In genomic region chr8:13351593-13351992, GRCm38 (mm10) we compare ENCODE assay signal across 33 mouse cellular contexts. TPM values are rescaled to one million over a fixed set of nuclear protein-coding genes. Genes with fewer than 3 reads are reported as not detected.
DNase-seq lines count a peak whose midpoint lies in the region; ATAC-seq and TF ChIP-seq lines count a peak whose summit lies in the region.
"Had no signal": no experiment of that assay in that cellular context is flagged by ENCODE, and none has a peak within 500 bp of the region (broad histone marks: within the 10 kb centered on the region; RNA-seq: fewer than 3 reads in every experiment).

No protein-coding gene starts in this region.

- peak overlapping the region; percentile 54 for H3K27ac ChIP-seq in intestine, postnatal 0 days (ENCODE audit: low read depth, low read length)
- H3K27ac ChIP-seq in intestine, embryonic 15.5 days, result no peak overlapping the region
- no peak overlapping the region for H3K27ac ChIP-seq in neural tube, embryonic 13.5 days (replicated peaks)
- no peak overlapping the region for H3K27ac ChIP-seq in neural tube, embryonic 15.5 days (replicated peaks)
- peak overlapping the region; percentile 77; the same call in 1 of the 2 replicates for H3K27ac ChIP-seq in bone marrow, adult 2 months (ENCODE audit: control insufficient read depth, insufficient read depth, low read depth, low read length, poor library complexity)
- H3K27ac ChIP-seq in small intestine, adult 2 months (ENCODE audit: insufficient read depth, low read depth, low read length), result peak overlapping the region; percentile 54
- H3K27ac ChIP-seq: embryonic facial prominence, embryonic 12.5 days; forebrain, embryonic 10.5 days; forebrain, embryonic 15.5 days; hindbrain, embryonic 10.5 days; hindbrain, postnatal 0 days; left cerebral cortex, adult 2 months; macrophage; midbrain, embryonic 10.5 days; neural tube, embryonic 12.5 days; stomach, embryonic 15.5 days had no signal

- H3K4me1 ChIP-seq in intestine, postnatal 0 days (replicated peaks; ENCODE audit: control insufficient read depth, insufficient read depth, low read length), result no peaks in the 10 kb centered on the region
- H3K4me1 ChIP-seq in intestine, embryonic 15.5 days (replicated peaks), result peaks cover 8% of the 10 kb centered on the region; the same call in 1 of the 2 replicates
- H3K4me1 ChIP-seq in neural tube, embryonic 13.5 days (replicated peaks), result no peaks in the 10 kb centered on the region
- H3K4me1 ChIP-seq in neural tube, embryonic 15.5 days, result 0 out of 2 replicates have a peak, but pooled peaks cover 5% of the 10 kb centered on the region
- peaks cover 18% of the 10 kb centered on the region for H3K4me1 ChIP-seq in bone marrow, adult 2 months (ENCODE audit: control insufficient read depth, insufficient read depth, low read length)
- peaks cover 15% of the 10 kb centered on the region; the same call in 1 of the 2 replicates for H3K4me1 ChIP-seq in small intestine, adult 2 months (ENCODE audit: control insufficient read depth, insufficient read depth, insufficient read length, low read length)
- H3K4me1 ChIP-seq: embryonic facial prominence, embryonic 12.5 days; forebrain, embryonic 10.5 days; forebrain, embryonic 15.5 days; hindbrain, embryonic 10.5 days; midbrain, embryonic 10.5 days; neural tube, embryonic 12.5 days; stomach, embryonic 15.5 days had no signal

- no peak overlapping the region for H3K4me2 ChIP-seq in intestine, postnatal 0 days (replicated peaks; ENCODE audit: low read depth)
- H3K4me2 ChIP-seq in intestine, embryonic 15.5 days (replicated peaks), result no peak overlapping the region
- no peak overlapping the region for H3K4me2 ChIP-seq in neural tube, embryonic 13.5 days
- no peak overlapping the region for H3K4me2 ChIP-seq in neural tube, embryonic 15.5 days
- H3K4me2 ChIP-seq: embryonic facial prominence, embryonic 12.5 days; forebrain, embryonic 15.5 days; neural tube, embryonic 12.5 days; stomach, embryonic 15.5 days had no signal

- no peaks in the 10 kb centered on the region for H3K27me3 ChIP-seq in intestine, postnatal 0 days (replicated peaks; ENCODE audit: control insufficient read depth, insufficient read depth, low read length)
- H3K27me3 ChIP-seq in intestine, embryonic 15.5 days (replicated peaks), result no peaks in the 10 kb centered on the region
- H3K27me3 ChIP-seq in neural tube, embryonic 13.5 days, result no peaks in the 10 kb centered on the region
- H3K27me3 ChIP-seq in neural tube, embryonic 15.5 days (replicated peaks), result no peaks in the 10 kb centered on the region
- no peaks in the 10 kb centered on the region for H3K27me3 ChIP-seq in small intestine, adult 2 months (ENCODE audit: control insufficient read depth, insufficient read depth, low read length)
- H3K27me3 ChIP-seq: embryonic facial prominence, embryonic 12.5 days; forebrain, embryonic 15.5 days; neural tube, embryonic 12.5 days; stomach, embryonic 15.5 days had no signal

- no peak for TF ChIP-seq POLR2A in bone marrow, adult 2 months (IDR thresholded peaks at IDR 0.05; ENCODE audit: borderline replicate concordance, control insufficient read depth, low read depth, low read length)
- no peak for TF ChIP-seq POLR2A in small intestine, adult 2 months (IDR thresholded peaks at IDR 0.05; ENCODE audit: low read depth, low read length)

- WGBS in intestine, postnatal 0 days, result 69% methylated on average over 5 of the region's 5 CpGs
- WGBS in intestine, embryonic 15.5 days, result 82% methylated on average over 5 of the region's 5 CpGs
- 86% methylated on average over 5 of the region's 5 CpGs for WGBS in neural tube, embryonic 13.5 days
- WGBS in neural tube, embryonic 15.5 days, result 94% methylated on average over 5 of the region's 5 CpGs
- 66% methylated on average over 5 of the region's 5 CpGs for WGBS in bone marrow, adult 2 months
- WGBS in small intestine, adult 2 months, result 67% methylated on average over 5 of the region's 5 CpGs

- peaks cover 52% of the 10 kb centered on the region for H3K36me3 ChIP-seq in intestine, postnatal 0 days (ENCODE audit: control insufficient read depth, insufficient read depth)
- H3K36me3 ChIP-seq in intestine, embryonic 15.5 days, result peaks cover 59% of the 10 kb centered on the region
- peaks cover 91% of the 10 kb centered on the region for H3K36me3 ChIP-seq in neural tube, embryonic 13.5 days
- peaks cover 70% of the 10 kb centered on the region for H3K36me3 ChIP-seq in neural tube, embryonic 15.5 days
- H3K36me3 ChIP-seq in small intestine, adult 2 months (ENCODE audit: control insufficient read depth, insufficient read depth, low read length), result peaks cover 42% of the 10 kb centered on the region

- no peaks in the 10 kb centered on the region for H3K9me3 ChIP-seq in intestine, postnatal 0 days (ENCODE audit: control insufficient read depth)
- no peaks in the 10 kb centered on the region for H3K9me3 ChIP-seq in intestine, embryonic 15.5 days
- H3K9me3 ChIP-seq in neural tube, embryonic 13.5 days, result no peaks in the 10 kb centered on the region
- no peaks in the 10 kb centered on the region for H3K9me3 ChIP-seq in neural tube, embryonic 15.5 days (replicated peaks)
- H3K9me3 ChIP-seq: embryonic facial prominence, embryonic 12.5 days; forebrain, embryonic 10.5 days; forebrain, embryonic 15.5 days; hindbrain, embryonic 10.5 days; midbrain, embryonic 10.5 days; neural tube, embryonic 12.5 days; stomach, embryonic 15.5 days had no signal

- DNase-seq in cerebellum, postnatal 25 days, result no peak
- DNase-seq in B cell, adult 2 months, result no peak
- DNase-seq: adrenal gland, postnatal 25 days; cerebellum, adult 2 months; cerebellum, postnatal 14 days; heart, postnatal 14 days; kidney, adult 9 months; kidney, postnatal 10 days; left cerebral cortex, postnatal 4 days; lung, adult 2 months; lung, postnatal 10 days had no signal

- no peak for TF ChIP-seq CTCF in intestine, postnatal 0 days (IDR thresholded peaks at IDR 0.05; ENCODE audit: low read depth)
- no peak for TF ChIP-seq CTCF in bone marrow, adult 2 months (IDR thresholded peaks at IDR 0.05; ENCODE audit: control insufficient read depth, insufficient read depth, low read length)
- TF ChIP-seq CTCF in small intestine, adult 2 months (IDR thresholded peaks at IDR 0.05; ENCODE audit: extremely low read depth, insufficient read length, insufficient replicate concordance, low read depth, low read length), result no peak

- H3K4me3 ChIP-seq in intestine, postnatal 0 days (ENCODE audit: low read depth, low read length), result no peak overlapping the region
- H3K4me3 ChIP-seq in intestine, embryonic 15.5 days (replicated peaks), result no peak overlapping the region
- H3K4me3 ChIP-seq in neural tube, embryonic 13.5 days, result no peak overlapping the region
- no peak overlapping the region for H3K4me3 ChIP-seq in neural tube, embryonic 15.5 days (replicated peaks)
- no peak overlapping the region for H3K4me3 ChIP-seq in bone marrow, adult 2 months (replicated peaks; ENCODE audit: control insufficient read depth, low read depth, low read length)
- no peak overlapping the region for H3K4me3 ChIP-seq in small intestine, adult 2 months (ENCODE audit: low read depth, low read length)
- H3K4me3 ChIP-seq: embryonic facial prominence, embryonic 12.5 days; forebrain, embryonic 10.5 days; forebrain, embryonic 15.5 days; hindbrain, embryonic 10.5 days; left cerebral cortex, adult 2 months; midbrain, embryonic 10.5 days; neural tube, embryonic 12.5 days; stomach, embryonic 15.5 days had no signal

- no peak overlapping the region for H3K9ac ChIP-seq in intestine, postnatal 0 days (ENCODE audit: low read depth, low read length)
- no peak overlapping the region for H3K9ac ChIP-seq in intestine, embryonic 15.5 days
- 0 out of 2 replicates have a peak overlapping the region, but pooled peaks have one; percentile 17 for H3K9ac ChIP-seq in neural tube, embryonic 13.5 days
- H3K9ac ChIP-seq in neural tube, embryonic 15.5 days (replicated peaks), result no peak overlapping the region
- H3K9ac ChIP-seq: embryonic facial prominence, embryonic 12.5 days; forebrain, embryonic 15.5 days; neural tube, embryonic 12.5 days; stomach, embryonic 15.5 days had no signal

- no peak for ATAC-seq in intestine, postnatal 0 days
- ATAC-seq in intestine, embryonic 15.5 days, result no peak
- ATAC-seq in neural tube, embryonic 13.5 days (ENCODE audit: low read depth), result no peak
- ATAC-seq in neural tube, embryonic 15.5 days (ENCODE audit: low FRiP score), result no peak
- ATAC-seq: forebrain, embryonic 15.5 days; hindbrain, postnatal 0 days; midbrain, embryonic 16.5 days had no signal

RNA-seq across cellular contexts. Expression of gene Tfdp1, which starts 13.0 kb away (rescaled TPM):
- 50.3 and 51.2 TPM in 2 replicates for polyA plus RNA-seq in intestine, postnatal 0 days (2015; fragmentation: Nextera tagmentation; extraction: Ambion mirVana)
- 148 and 170 TPM in 2 replicates for polyA plus RNA-seq in intestine, embryonic 15.5 days (2015; fragmentation: Nextera tagmentation; extraction: Ambion mirVana)
- polyA plus RNA-seq in neural tube, embryonic 13.5 days (2015; fragmentation: Nextera tagmentation; extraction: Ambion mirVana), result 104 and 111 TPM in 2 replicates
- polyA plus RNA-seq in neural tube, embryonic 15.5 days (2015; fragmentation: Nextera tagmentation; extraction: Ambion mirVana), result 88.2 and 113 TPM in 2 replicates
- 56.4 and 72.3 TPM in 2 replicates for polyA plus RNA-seq in bone marrow, adult 2 months (2011; ENCODE audit: insufficient read depth, insufficient read length, low replicate concordance, missing spikeins)
- polyA plus RNA-seq in small intestine, adult 2 months (2012; rRNA removed), result 13.3 and 22.7 TPM in 2 replicates

RNA-seq across cellular contexts. Expression of gene Atp4b, which starts 45.0 kb away (rescaled TPM):
- polyA plus RNA-seq in intestine, postnatal 0 days (2015; fragmentation: Nextera tagmentation; extraction: Ambion mirVana), result not detected in 2 replicates
- not detected in 2 replicates for polyA plus RNA-seq in intestine, embryonic 15.5 days (2015; fragmentation: Nextera tagmentation; extraction: Ambion mirVana)
- polyA plus RNA-seq in neural tube, embryonic 13.5 days (2015; fragmentation: Nextera tagmentation; extraction: Ambion mirVana), result not detected in 2 replicates
- not detected in 2 replicates for polyA plus RNA-seq in neural tube, embryonic 15.5 days (2015; fragmentation: Nextera tagmentation; extraction: Ambion mirVana)
- polyA plus RNA-seq in bone marrow, adult 2 months (2011; ENCODE audit: insufficient read depth, insufficient read length, low replicate concordance, missing spikeins), result not detected in 2 replicates
- polyA plus RNA-seq in small intestine, adult 2 months (2012; rRNA removed), result 0.06 and 0.13 TPM in 2 replicates
- polyA plus RNA-seq: cerebellum, adult 2 months; embryonic facial prominence, embryonic 12.5 days; forebrain, embryonic 15.5 days; frontal cortex, adult 2 months; heart, embryonic 14.5 days; hindbrain, postnatal 0 days; intestine, embryonic 16.5 days; limb, embryonic 14.5 days; macrophage; midbrain, embryonic 10.5 days; midbrain, embryonic 16.5 days; neural tube, embryonic 12.5 days had no signal

RNA-seq across cellular contexts. Expression of gene Grk1, which starts 53.3 kb away (rescaled TPM):
- not detected in 2 replicates for polyA plus RNA-seq in intestine, postnatal 0 days (2015; fragmentation: Nextera tagmentation; extraction: Ambion mirVana)
- not detected in 2 replicates for polyA plus RNA-seq in intestine, embryonic 15.5 days (2015; fragmentation: Nextera tagmentation; extraction: Ambion mirVana)
- polyA plus RNA-seq in neural tube, embryonic 13.5 days (2015; fragmentation: Nextera tagmentation; extraction: Ambion mirVana), result not detected in 2 replicates
- not detected in 2 replicates for polyA plus RNA-seq in neural tube, embryonic 15.5 days (2015; fragmentation: Nextera tagmentation; extraction: Ambion mirVana)
- polyA plus RNA-seq in bone marrow, adult 2 months (2011; ENCODE audit: insufficient read depth, insufficient read length, low replicate concordance, missing spikeins), result 0.20 TPM in 1 of 2 replicates, not detected in the other
- not detected in 2 replicates for polyA plus RNA-seq in small intestine, adult 2 months (2012; rRNA removed)
- polyA plus RNA-seq: embryonic facial prominence, embryonic 12.5 days; heart, embryonic 14.5 days; hindbrain, embryonic 10.5 days; hindbrain, postnatal 0 days; intestine, embryonic 16.5 days; large intestine, adult 2 months; lung, adult 2 months; macrophage; midbrain, embryonic 10.5 days; midbrain, embryonic 16.5 days; stomach, embryonic 15.5 days had no signal

Comparison
In these comparisons a context has a peak if more than half of its experiments do, and no peak if none do; other contexts are left out.
1. H3K27ac ChIP-seq: peak in intestine, postnatal 0 days (single experiment), bone marrow, adult 2 months (single experiment) and small intestine, adult 2 months (single experiment); none in intestine, embryonic 15.5 days (single experiment), neural tube, embryonic 13.5 days (single experiment) and neural tube, embryonic 15.5 days (single experiment).